Mouse (Mus musculus) bone marrow, adult 2 months (tissue): ENCODE results near the gene Cep57l1.

Source experiments
- CTCF ChIP-seq: fragments of 200-500 bp; IDR thresholded peaks from 2 replicates; pipeline ENCODE4 v1.5.1; 2011; ENCODE audit warnings: low read length, control low read depth; ENCODE audit not compliant: control insufficient read depth, insufficient read depth
- POLR2A ChIP-seq: fragments of 200-500 bp; IDR thresholded peaks from 2 replicates; pipeline ENCODE4 v1.6.1; 2011; ENCODE audit warnings: low read depth, mild to moderate bottlenecking, control low read depth, low read length, borderline replicate concordance; ENCODE audit not compliant: control insufficient read depth

DNA sequence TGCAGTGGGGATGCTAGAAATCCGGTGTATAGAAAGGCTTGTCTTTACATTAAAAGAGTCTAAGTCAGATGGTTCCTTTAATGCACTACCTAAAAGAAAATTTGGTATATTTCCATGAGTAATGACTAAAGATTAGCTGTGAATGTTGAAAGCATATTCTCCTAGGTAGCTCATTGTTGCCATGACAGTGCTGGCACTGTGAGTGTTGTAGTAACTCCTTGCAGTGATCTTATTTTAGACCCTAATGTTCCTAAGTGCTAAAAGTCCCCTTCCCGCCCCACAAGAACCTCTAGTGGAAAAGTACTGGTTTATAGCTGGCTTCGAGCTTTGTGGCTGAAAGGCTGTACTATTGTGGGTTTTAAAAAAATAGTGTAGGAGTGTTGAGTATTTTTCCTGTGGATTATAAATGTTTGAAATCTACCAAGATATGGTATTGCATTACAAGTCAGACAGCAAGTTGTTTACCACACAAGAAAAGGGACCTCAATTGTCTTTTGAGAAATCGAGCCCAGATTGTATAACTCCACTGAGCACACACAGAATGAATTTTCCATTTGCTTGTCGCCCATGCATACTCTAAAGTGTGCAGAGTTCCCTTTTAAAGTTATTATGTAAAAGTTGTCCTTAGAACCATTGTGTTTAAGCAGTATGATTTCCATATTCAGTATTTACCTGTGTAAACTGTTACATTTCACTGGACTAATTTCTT is 13.1 kb upstream of the Cep57l1 start:
- TF ChIP-seq CTCF: no peak
- no peak for TF ChIP-seq POLR2A
